Mouse (Mus musculus): ENCODE results near the gene Dcaf17.

Dcaf17 gene

DNA sequence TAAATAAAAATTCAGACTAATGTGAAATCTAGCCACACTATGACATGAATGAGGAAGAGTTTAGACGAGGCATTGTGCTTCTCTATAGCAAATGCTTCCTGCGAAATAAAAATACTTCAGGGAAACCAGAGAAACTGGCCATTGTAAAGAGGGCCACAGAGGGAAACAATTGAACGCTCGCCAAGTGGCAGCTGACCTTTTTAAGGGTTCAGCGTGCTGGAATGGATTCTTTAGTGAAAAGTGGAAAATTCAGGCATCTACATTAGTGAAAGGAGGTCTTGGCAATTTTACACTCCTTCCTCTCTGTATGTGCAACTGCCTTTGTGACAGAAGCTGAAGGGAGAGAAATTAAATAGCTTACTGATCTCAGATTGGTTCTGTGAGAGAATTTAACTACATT is 66.3 kb downstream of the Dcaf17 start:
- no peak for DNase-seq (ENCODE audit: low spot score in 2 of 2)

GRCm38 (mm10) chr2:71122268-71123029 is 67.3 kb downstream of the Dcaf17 start:
- no peak for DNase-seq (ENCODE audit: low spot score in 2 of 2)

DNA sequence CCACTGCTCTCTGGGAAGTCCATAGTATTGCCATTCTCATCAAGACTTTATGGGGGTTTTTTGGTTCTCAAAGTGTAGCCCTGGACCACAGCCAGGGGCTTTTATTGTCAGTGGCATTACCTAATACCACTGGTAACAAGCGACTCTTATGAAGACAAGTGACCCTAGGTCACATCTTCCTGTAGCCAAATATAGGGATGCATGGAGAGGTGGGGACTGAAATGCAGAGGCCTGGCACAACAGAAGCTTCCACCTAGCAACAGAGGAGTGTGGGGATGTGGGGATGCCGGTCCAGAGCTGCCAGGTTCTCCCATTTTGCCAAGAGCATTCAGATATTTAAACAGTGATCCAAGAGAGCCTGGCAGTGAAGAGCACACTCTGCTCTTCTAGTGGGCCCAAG is 68.5 kb downstream of the Dcaf17 start:
- DNase-seq (ENCODE audit: low spot score in 2 of 2) = no peak

DNA sequence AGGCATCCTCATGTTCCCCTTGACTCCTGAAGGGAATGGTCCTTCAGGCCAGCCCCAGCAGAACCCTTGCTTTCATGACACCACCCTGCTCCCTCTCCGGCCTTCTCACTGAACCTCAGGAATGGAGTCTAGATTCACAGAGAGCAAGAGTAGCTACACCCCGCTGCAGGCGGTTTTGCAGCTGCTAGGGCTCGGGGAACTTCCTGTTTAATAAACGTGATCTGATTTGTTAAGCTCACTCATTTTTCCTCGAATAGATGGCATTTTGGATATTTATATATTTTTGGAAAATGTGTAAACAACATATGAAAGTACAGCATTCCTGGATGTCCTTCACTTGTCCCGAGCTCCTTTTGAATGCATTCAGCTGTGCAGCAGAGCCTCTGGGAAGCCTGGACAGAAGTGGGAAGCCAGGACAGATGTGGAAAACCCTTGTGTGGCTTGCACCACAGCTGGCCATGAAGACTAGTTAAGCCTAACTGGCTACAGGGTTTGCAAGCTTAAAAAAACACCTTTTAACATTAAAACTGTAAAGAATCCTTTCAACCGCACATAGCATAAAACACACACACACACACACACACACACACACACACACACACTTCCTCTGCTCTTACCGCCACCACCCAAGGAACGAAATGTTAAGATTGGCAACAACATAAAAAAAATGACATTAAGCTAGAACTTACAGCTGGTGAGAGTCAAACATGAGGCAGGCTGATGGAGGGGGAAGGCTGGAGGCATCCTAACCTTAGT is 72.8 kb downstream of the Dcaf17 start:
- no peak for DNase-seq (ENCODE audit: low spot score in 2 of 2)

GRCm38 (mm10) chr2:71130366-71130765 is 75.2 kb downstream of the Dcaf17 start:
- DNase-seq (ENCODE audit: low spot score in 2 of 2) = no peak

DNA sequence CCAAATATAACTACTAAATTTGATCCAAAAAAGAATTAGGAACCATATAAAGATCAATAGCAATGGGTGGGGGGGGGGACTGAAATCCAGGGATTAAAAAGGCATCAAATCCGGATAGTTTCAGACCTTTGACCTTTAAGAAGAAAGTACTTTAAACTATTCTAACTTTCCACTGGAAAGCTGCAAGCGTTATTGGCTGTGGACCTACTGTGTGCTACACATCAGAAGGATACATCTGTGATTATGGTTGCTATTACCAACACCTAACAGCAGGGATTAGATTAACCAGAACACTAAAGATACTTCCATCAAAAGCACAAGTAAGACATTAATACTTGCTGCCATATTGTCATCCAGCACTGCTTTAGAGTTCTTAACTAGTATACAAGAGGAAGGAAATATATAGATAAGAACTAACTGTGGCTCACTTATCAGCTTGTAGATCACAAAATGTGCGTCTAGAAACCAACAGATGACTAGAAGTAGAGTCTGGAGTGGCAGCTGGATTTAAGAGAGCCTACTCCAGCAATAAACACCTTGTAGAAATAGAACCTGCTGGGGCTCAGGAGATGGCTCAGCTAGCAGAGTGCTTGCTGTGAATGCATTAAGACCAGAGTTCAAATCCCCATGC is 76.9 kb downstream of the Dcaf17 start:
- DNase-seq (ENCODE audit: low spot score in 2 of 2) = no peak

DNA sequence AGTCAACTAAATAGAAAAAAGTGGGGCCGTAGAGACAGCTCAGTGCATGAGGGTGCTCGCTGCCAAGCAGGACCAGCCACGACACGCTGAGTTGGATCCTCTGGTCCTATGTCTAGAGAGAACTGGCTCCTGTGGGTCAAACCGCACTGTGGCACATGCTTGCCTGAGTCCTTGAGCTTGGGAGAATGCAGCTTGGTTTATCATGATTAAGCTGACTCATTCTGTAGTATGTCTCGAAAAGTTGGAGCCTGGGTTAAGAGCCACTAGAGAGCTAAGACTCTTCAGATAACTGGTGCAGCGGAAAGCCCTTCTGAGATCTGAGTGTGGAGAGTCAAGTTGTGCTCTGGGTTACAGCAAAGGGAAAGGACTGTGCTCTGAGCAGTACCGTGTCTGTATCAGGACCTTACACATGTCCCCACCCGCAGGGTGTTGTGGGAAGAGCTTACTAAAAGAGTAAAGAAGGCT is 78.9 kb downstream of the Dcaf17 start:
- no peak for DNase-seq (ENCODE audit: low spot score in 2 of 2)

DNA sequence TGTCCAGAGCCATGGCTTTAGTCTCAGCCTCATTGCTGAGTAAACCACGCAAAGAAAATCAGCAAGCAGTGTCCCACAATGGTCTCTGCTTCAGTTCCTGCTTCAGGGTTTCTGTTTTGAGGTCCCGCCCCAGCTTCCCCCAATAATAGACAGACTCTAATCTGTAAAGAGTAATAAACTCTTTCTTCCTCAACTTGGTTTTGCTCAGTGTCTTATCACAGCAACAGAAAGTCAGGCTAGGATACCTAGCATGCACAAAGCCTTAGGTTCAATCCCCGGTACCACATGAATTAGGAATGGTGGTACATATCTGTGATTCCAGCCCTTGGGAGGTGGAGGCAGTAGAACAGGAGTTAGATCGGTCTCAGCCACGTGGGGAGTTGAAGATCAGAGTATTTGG is 79.7 kb downstream of the Dcaf17 start:
- DNase-seq (ENCODE audit: low spot score in 2 of 2) = no peak

GRCm38 (mm10) chr2:71140622-71141021 is 85.5 kb downstream of the Dcaf17 start:
- no peak for DNase-seq (ENCODE audit: low spot score in 2 of 2)

DNA sequence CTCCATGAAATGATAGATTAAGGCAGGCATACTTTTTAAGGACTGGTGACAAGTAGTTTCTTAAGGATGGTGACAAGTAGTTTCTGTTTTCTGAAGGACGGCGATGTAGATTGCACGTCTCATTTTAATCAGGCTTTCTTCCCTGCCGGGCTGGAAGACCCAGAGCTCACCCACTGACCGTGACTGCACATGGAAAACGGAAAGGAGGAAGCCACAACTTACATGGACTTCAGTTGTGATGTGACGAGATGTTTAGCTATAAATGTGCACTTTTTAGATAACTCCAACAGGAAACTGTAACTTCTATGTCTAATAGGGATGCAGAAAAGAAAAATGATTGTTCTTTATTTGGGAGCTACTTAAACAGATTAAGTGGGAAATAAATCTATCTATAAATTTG is 87.3 kb downstream of the Dcaf17 start:
- DNase-seq (ENCODE audit: low spot score in 2 of 2) = no peak

DNA sequence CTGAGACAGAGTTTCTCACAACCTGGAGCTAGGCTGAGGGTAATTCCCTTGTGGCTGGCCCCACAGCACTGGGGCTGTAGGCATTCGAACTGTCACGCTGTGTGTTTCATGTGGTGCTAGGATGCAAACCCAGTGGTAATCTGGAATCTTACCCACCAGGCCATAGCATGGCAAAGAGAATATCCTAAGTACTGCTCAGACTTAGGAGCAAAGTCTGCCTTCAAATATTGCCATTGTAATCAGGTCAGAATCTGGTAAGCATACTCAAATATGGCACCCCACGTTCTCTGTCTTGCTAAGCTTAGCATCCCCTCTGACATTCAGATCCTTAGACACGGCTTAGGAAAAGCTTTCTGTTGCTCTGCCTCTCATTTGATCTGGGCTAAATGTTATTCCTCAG is 90.7 kb downstream of the Dcaf17 start:
- no peak for DNase-seq (ENCODE audit: low spot score in 2 of 2)

DNA sequence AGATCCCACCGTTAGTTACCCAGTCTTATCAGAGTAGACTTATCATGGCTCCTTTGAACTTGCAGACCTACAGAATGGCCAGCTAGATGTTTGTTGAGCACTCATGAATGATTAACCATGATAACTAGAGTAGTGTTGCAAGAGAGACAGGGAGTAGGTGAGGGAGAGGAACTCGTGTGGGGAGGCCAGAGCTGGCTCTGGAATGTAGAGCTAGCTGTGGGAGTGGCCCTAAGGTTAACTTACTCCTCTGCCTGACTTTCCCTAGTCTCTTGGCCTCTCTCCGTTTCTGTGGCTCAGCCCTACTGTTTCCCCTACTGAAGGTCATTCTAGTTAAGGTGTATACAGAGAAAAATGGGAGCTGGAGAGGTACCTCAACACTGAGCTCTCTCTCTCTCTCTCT is 91.1 kb downstream of the Dcaf17 start:
- DNase-seq (ENCODE audit: low spot score in 2 of 2) = no peak

DNA sequence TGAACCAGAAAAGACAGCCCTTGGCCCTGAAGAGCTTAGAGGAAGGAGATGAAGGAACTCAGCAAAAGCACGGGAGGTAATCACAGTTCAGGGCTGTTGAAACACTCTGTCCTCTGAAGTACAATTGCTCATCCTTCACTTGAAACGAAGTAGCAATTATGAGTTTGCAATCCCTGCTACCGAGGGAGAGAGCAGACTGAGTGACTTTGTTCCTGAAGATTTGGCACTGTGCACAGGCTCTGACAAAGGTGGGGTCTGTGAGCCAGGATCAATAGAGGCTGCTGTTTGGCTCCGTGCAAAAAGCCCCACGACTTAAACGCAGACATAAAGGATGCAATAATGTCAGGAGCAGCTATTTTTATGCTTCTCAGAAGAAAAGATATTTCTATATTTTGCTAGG is 92.7 kb downstream of the Dcaf17 start:
- no peak for DNase-seq (ENCODE audit: low spot score in 2 of 2)
